Mouse (Mus musculus) kidney, adult 9 months (tissue): ENCODE results near the gene Glis3.

ENCODE experiments used
- DNase-seq: peaks from one replicate; pipeline ENCODE4 v3.0.0; 2022

Glis3 gene

GRCm38 (mm10) chr19:28376401-28376800, 303.5 kb downstream of the Glis3 start:
- DNase-seq: no peak

DNA sequence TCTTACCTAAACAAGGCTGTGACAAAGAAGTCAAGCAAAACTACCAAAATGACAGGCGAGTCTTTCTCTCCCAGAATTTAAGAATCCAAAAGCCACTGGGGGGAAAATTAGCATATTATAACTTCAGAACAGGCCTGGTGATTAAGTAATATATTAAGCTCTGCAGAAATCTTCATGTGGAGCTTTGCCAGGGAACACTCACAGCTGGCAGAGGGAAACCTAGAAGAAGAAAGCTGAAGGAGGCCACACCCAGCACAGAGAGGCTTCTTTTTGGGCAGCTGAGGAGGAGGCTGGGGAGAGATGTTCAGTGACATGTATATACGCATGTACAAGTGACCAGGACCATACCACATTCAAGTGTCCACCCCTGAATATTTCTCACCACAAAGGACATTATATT, 304.1 kb downstream of the Glis3 start:
- peak; percentile 87 for DNase-seq

DNA sequence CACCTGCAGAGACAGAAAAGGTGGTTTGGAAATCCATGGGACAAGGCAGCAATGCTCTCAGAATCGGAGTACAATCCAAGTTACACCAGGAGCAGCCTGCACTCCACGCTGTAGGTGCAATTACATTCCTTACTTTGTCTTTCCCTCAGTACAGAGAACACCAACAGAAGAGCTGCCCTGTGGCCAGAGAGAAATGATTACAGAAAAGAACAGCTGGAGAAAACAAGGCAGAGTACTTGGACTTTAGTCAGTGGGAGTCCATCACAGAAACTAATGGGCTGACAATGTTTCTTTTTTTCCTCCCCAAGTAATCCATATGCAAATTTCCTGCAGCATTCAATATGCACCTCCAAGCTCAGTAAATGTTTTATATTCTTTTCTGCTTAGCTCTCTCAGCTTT, 305.4 kb downstream of the Glis3 start:
- no peak for DNase-seq

DNA sequence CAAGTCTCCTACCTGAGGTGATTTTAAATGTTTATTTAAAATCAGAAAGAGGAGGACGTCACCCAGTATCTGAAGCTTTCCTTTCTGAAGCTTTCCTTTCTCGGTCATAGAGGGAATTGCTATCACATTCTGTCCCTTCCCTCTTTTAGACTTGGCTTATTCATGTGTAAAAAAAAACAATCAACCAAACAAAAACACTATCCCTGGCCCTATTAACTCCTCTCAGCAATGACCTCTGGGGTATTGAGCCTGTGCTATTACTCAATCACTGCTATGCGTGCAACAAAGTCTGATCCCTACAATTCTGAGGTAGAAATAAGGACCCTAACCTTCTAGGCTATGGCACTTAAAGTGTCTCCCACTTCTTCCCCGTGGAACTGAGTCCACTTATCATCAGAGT, 311.7 kb downstream of the Glis3 start:
- DNase-seq: no peak

DNA sequence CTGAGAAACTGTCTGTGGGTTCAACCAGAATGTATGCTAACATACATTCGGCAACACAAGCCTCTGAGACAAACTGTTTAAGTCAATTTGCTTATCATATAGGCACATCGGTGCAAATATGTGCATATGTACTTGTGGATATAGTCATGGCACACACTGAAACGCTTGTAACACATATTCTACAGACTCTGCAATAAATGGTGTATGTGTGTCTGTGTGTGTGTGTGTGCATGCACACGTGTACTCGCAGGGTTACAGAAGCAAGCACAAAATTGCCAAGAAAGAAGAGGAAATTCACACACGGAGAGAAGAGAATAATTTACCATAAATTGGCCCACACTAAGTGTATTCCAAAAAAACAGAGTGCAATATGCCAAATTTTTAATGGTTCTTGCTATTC, 312.6 kb downstream of the Glis3 start:
- DNase-seq: no peak

DNA sequence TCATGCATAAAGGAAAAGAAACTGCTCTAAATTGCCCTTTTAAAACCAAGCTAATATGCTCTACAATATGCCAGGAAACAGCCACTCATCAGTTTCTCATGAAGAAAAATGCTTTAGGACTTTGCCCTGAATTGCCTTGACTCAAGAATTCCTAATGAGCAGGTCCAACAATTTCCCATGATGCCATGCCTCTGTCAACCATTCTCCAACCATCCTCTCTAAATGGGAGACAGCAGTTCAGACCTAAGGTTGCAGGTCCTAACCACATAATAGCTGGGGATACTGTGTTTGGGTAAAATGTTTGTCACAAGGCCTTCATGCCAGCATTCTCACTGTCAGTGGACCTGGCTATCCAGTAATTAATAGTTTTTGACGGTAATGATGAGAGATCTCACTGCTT, 313.1 kb downstream of the Glis3 start:
- DNase-seq: peak; percentile 82

GRCm38 (mm10) chr19:28365897-28366296, 314.0 kb downstream of the Glis3 start:
- no peak for DNase-seq

- DNase-seq: peak; percentile 59
Observed at GRCm38 (mm10) chr19:28360884-28361283, 319.0 kb downstream of the Glis3 start.

- no peak for DNase-seq
Observed at GRCm38 (mm10) chr19:28357595-28357994, 322.3 kb downstream of the Glis3 start.

DNA sequence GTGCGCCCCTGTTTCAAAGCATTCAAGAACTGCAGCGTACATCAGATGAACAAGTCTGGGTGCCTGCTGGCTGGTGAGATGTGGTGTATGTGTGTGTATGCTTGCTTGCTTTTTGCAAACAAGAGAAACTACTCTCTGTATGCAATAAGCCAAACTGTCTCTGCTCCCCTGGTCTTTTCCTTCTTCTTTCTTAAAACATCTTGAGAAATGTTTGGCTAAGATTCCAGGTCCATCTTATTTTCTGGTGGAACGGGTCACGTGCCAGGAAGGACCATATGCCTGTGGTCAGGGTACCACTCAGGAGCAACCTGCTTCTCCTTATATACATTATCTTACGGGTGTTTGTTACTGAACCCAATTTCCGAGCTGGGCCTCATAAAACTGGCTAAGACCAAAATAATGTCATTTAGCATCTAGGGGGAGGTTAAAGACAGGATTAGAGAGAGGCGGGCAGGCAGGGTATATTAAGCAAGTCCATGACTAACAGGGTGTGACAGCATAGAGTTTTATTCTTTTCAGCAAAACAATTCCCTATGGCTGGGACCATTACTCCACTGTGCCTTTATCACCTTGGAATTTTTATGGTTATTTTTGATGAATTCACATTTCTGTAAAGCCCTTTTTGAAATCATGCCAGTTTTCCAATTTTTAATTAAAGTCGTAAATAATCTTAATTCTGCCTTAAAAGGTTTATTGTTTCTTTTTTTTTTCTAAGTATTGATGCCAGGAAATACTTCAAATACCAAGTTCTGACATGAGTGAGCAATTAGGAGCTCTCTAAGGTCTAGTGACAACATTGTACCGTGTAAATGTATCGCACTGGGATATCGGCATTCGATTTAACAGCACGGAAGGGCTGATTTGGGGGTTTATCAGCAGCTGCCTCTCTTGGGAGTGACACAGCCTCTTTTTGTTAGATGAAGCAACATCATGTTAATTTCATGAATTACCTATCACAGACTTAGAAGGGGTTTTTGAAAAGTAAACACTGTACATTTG, 328.5 kb downstream of the Glis3 start:
- DNase-seq: no peak

DNA sequence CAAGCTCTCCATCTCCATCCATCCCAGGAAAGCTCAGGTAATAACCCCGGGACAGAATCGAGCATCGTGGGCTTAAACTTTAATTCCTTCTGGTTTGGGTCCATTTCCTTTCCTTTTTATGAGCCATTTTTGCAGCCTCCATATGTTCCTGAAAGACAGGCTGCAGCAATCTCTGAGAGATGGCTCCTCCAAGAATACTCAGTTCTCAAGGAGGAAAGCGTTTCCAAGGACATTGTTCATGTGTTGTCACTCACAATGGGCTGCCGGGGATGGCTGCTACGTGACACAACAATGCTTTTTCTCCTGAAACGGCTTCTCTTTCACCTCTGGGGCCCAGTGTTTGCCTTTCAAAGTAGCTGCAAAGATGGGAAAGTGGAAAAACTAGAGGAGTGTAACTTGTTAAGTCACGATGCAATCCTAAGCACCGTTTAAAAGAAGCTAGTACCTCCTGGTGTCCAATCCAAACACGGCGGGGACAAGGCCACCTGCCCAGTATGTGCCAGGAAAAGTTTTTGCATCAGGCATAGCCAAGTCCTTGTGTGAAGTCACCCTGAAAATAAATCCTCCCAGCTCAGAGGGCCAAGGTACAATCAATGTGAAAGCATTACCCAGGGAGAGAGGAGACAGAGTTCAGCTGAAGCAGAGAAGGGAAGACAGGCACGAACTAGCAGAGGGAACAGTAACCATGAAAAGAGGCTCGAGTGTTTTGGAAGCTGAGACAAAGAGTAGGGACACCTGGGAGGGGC, 332.6 kb downstream of the Glis3 start:
- peak; percentile 88 for DNase-seq

DNA sequence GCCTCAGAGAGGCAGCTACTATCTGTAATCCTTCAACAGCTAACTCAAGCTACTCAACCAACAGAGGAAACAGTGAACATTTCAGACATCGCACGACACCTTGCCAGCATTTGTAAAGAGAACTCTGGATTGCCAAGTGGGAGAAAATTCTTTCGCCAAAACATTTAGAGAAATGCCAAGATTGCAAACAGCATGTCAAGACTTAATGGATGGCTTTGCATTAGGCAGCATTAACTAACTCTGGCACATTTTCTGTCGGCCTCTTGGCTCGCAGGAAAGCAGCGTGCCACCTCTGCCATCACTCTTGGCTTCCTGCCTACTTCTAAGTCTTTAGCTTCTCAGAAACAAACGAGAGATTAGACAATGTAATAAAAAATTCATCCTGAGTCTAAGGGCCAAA, 336.2 kb downstream of the Glis3 start:
- DNase-seq: no peak

- no peak for DNase-seq
Observed at GRCm38 (mm10) chr19:28337574-28337973, 342.3 kb downstream of the Glis3 start.

DNA sequence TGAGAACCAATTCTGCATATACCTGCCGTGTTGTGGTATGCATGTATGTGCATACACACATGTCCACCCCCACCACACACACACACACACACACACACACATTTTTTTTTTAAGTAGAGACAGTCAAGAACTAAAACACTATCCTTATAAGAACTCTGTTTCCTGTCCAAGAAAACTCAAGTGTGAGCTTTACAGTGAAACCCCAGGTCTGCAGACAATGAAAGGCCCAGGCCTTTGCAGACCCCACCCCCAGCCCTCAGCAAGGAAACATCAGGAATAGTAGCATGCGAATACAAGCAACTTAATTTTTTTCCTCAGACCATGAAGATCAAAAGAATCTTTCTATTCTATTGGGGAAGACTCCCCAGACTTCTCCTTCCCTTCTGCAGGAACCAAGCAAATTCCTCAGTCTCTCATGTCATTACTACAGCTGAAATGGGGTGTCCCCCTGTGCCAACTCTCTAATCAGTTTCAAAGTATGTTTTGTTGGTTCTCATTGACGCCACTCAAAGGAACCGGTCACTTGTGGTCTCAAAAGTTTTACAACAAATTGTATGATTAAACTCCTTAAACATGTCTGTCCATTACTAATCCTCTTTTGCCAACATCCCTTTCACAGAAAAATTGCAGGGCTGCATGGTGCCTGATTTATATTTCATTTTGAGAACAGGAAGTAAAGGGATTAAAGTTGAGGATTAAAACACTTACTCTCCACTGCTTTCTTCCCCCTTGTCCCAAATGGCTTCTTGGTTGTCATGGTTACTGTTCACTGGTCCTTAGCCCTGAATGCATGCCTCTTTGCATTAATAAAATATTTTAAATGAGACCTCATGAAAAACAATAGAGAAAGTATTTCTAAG, 343.0 kb downstream of the Glis3 start:
- DNase-seq: no peak

- DNase-seq: no peak
Observed at GRCm38 (mm10) chr19:28335890-28336289, 344.0 kb downstream of the Glis3 start.

GRCm38 (mm10) chr19:28333007-28333766, 346.7 kb downstream of the Glis3 start:
- no peak for DNase-seq

DNA sequence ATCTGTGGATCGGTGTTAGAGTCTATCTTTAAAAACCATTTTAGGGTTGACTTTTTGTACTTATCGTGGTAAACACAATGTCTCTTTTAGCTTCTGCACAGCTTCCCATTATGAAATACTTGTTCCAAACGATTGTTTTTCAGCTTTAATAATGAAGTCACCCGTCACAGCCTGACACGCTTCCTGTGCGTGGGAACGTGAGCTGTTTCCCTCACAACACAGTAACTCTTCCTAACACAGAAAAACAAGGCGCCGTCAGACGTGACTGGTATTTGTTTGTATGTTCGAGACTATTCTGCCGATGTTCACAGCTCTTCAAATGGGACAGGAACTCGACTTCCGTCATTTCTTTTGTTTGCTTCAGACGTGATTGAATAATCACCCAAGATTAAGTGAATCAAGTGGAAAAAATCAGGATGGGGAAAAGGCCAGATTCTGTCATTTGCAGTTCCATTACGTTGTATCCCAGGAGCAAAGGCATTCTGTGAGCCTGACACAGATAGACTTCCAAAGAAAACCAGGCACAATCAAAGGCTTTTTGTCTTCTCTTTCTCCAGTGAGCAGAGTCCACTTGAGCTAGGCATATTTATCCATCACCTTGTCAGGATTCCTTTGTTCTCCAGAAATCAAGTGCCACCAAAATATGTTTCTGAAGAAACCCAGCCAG, 351.3 kb downstream of the Glis3 start:
- no peak for DNase-seq

GRCm38 (mm10) chr19:28327536-28327935, 352.3 kb downstream of the Glis3 start:
- DNase-seq: no peak

DNA sequence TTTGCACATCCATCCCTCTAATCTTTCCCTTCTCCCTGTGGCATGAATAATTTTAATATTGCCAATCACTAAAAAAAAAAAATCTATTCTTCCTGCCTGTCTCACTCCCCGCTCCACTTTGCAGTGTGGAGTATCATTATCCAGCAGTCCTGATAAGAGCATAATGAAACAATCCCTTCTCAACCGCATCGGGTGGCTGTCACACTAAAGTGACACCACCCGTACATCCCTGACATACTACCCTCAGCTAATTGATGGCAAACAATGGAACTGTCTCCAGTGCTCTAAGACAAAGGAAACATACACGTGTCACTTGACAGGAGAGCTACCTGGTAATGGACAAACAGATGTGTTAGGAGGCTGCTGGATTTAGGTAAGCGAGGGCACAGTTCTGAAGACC, 373.8 kb downstream of the Glis3 start:
- DNase-seq: no peak

DNA sequence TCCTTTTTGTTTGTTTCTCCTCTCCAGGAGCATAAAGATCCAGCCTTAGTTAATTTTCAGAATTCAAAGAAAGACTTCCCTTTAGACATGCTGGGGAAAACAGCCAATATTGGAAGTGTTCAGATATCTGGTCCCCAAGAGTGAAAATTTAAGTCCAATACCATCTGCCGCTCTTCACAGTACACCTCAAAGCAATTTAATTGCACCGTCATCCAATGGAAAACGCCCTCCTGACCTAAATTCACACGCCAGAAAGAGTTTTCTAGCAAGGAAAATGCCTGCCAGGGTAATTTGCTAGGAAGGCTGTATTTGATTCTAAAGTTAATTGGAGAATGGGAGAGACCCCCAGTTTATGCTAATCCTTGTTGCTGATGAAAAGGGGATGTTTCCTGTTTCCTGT, 374.4 kb downstream of the Glis3 start:
- no peak for DNase-seq

- no peak for DNase-seq
Observed at GRCm38 (mm10) chr19:28302831-28303242, 377.0 kb downstream of the Glis3 start.

DNA sequence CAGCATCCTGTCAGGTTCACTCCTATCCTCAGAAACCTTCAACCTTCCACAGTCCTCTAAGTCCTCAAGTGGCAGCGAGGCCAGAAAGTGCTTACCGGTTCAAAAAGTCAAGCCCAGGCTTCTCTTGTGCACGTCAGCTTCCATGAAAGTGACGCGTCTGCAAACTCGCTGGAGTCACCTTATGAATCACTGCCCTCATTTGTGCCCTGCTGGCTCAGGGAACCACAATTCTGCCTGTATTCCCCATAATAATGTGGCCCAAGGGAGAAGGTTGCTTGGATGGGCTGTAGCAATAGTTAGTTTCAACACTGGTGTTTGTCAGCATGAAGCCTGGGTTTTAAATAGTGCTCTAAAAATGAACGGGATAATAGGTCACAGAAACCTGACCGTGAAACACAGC, 379.7 kb downstream of the Glis3 start:
- DNase-seq: peak; percentile 20
